Mouse (Mus musculus) kidney, postnatal 14 days (tissue): Measurements from ENCODE around the gene Pdzd2.

ENCODE experiments used
- DNase-seq: peaks from one replicate; pipeline ENCODE4 v3.0.0; 2022; ENCODE audit warnings: mixed read lengths

The Pdzd2 gene

DNA sequence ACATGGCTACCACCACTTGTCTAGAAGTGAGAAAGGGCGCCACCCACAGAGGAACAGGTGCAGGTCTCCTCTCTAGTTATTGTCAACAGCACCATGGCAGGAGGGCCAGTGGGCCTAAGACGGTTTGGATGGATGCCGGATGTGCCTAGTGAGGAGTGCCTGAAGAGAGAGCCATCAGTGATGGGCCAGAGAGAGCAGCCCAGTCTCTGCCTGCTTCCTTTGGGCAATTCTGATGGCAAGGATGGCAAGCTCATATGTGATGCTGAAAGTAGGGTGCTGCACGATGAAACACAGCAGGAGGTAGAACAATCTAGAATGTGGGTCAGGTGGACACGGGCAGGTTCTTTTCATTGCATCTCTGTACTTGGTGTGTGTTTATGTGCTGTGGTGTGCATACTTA is 117.0 kb downstream of the Pdzd2 start:
- no peak for DNase-seq

DNA sequence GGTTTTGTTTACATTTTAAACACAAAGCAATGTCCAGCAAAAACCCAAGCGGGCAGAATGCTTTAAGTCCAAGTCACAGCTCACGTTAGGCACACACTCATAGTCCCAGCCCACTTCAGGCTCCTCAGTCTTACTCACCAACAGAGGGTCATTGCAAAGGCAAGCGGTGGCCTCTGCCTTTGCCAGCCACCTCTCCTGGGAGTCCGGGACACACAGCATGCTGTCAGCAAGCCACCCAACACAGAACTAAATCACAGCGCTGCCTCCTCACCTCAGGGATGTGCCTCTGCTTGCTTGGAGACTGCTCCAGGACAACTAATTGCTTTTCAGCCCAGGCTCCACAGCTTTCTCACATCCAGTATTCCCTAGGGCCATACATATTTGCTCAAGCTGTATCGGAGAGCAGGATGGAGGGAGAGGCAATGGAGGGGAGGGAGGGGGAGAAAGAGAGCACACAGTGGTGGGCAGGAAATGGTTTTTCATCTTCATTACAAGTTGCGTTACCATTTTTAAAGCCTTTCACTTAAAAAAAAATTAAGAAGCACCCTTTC is 117.6 kb downstream of the Pdzd2 start:
- DNase-seq: peak; percentile 28

DNA sequence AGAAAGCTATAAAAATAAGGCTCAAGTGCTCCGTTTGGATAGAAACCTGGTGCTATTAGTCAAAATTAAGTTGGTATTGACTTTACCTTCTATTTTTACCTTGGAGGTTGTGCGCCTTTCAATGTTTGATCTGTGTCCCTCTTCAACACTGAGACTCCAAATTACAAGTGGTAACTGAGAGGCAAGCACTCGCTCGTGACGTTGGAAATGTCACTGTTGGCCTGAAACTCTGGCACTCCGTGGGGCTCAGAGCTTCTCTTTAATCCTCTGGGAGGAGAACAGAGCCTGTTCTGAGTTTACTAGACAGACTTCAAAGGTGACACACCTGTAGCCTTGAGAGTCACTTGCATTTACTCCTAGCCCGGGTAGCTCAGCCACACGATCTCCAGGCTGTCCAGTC is 120.5 kb downstream of the Pdzd2 start:
- DNase-seq: no peak

DNA sequence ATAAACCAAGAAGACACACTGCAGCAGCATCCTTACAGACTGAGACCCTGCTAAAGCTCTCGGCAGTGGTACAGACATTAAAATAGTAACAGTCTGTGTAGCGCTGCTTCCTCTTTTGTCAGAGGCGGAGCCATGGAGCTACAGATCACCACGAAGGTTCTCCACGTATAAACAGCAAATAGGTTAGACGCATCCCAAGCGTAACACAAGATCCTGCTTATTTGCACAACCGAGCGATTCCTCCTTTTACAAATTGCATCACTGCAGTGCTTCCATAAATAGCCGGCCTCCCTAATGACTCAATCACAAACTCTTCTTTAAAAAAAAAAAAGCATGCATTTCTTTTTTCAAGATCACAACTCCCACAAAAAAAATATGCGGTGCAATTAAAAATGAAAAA is 122.1 kb downstream of the Pdzd2 start:
- DNase-seq: no peak

DNA sequence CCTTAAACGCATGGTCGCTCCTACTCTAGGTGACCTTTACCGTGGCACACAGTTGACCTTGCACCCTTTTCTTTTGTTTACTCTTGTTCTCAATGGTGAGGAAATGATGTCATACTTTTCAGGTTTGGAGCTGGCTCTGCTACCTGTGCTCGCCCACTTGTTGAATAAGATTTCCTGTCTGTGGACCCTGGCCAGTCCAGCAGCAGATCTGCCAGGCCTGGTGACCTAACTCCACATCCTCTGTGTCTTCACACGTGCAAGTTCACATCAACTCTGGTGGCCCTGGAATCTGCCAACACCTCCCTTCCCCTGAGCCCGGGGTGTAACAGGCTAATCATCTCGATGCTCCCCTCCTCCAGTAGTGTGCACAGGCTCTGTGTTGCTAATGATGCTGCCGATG is 122.5 kb downstream of the Pdzd2 start:
- DNase-seq: no peak

DNA sequence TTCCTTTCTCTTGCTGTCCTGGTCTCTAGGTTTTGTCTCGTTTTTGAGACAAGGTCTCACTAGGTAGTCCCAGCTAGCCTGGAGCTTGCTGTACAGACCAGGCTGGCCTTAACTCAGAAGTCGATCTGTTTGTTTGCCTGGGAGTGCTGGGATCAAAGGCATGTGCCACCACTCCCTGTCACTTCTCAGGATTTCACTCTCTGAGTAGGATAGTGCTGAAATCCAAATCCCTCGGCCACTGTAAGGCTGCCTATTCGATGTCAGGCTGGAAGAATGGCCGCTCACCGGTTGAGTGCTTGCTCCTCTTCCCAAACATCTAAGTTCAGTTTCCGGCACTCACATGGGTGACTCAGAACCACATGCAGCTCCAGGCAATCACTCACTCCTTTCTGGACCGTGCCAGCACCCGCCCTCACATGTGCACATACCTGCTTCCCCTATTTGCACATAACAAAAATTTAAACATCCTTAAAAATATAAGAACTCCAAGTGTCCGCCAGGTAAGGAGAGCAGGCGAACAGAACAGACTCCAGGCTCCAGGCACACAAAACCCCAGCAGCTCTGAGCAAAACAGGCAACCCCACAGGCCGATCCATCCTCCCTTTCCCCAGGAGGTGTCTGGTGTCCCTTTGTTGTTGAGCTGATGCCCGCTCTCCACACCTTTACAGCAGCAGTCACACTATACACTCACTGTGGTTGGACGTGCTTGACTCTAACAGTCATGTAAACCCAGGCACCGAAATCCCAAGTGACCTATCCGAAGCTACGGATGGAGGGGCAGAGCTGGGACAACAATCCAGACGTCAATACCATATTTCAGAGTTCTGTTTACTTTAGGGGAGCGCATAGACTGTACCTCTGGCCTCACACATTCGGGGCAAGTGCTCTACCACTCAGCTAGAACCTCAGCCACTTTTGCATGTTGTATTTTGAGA is 124.5 kb downstream of the Pdzd2 start:
- DNase-seq: no peak

DNA sequence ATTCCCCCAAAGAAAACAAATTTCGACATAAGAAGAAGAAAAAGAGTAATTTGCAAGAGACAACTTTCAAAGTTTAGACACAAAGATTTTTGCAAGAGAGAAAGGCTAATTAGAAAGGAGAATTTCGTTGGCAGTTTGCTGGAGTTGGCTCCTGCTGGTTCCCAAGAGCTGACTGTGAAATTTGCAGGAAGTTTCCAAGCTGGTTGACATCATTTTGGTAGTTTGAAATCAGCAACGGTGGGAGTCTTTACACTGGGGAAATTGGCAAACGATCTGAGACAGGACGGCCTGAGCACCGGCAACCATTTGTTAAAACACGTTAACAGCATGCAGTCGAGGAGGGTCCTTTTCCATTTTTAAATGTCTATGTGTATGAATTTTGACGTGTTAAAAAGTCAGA is 125.7 kb downstream of the Pdzd2 start:
- DNase-seq: no peak

DNA sequence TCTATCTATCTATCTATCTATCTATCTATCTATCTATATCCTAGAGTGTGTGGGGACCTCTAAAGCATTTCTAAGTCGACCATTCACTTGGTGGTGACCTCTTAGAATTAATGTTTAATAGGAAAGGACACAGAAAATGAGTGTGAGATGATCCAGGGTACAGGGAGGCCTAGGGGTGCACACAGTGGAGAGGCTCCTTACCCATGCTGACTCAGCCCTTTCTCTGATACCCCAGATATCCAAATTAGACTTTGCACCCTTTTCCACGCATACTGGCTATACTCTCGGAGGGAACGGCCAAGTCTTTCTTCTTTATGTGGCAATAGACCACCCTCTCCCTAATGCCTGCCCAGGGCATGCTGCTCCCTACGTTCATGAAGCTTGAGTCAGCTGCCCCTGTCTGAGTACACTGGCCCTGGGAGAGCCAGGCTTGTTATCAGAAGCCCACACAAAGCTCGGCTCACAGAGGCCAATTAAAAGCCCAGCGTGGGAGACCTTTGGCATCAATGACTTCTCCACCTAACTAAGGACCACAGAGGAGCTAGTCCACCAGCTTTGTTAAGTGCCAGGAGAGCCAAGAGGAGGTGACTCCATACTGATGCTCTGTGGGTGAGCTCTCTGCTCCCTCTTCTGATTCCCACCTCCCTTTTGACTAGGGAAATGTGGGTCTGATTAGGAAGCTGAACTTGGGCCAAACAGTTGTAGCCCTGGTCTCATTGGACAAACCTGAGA is 126.6 kb downstream of the Pdzd2 start:
- no peak for DNase-seq

- no peak for DNase-seq
Measured at GRCm38 (mm10) chr15:12608090-12608489, 131.6 kb downstream of the Pdzd2 start.

- DNase-seq: no peak
Measured at GRCm38 (mm10) chr15:12606306-12606705, 133.4 kb downstream of the Pdzd2 start.

DNA sequence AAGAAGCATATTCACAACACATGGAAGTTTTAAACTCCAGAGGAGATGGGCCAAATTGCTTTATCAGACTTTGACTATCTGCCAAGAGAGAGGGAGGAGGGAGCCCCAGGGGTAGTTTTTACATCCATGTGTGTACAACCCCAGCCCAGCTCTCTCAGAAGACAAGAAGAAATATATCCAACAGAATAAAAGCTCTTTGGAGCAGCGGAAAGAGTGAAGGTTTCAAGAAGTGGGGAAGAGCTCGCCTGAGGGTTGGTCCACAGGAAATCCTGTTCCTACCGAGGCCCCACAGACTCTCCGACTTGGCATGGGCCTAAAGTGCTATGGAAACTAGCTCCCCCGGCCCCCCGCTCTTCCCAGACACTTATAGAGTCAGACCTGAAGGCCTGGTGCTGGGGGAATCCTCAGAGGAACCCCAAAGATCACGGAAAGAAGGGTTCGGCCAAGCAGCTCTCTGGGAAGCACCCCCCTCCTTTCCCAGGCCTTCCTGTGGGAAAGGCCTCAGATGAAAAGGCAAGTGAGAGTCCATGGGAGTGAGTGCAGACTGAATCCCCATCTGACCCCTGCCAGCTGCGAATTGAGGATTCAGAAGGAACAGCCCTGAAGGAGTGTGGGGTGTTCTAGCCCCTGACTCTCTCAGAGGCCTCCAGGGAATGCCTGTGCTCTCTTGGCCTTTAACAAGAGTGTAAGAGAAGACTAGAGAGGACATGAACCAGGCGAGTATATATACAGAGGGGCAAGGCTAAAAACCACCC is 134.3 kb downstream of the Pdzd2 start:
- DNase-seq: peak; percentile 54

DNA sequence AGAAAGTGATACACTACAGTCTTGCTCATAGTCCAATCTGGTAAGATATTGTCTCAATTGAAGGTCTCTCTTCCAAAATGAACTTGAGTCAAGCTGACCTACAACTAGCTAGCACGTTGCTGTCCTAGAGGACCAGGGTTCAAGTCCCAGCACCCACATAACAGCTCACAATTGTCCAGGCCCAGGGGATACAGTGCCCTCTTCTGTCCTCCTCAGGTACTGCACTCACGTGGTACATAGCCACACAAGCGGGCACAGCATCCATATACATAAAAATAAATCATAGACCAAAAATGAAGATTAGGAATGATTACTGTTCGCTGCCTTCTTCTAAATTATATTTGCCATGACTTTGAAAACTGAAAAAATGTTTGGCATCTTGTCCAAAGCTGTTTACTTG is 136.1 kb downstream of the Pdzd2 start:
- no peak for DNase-seq

DNA sequence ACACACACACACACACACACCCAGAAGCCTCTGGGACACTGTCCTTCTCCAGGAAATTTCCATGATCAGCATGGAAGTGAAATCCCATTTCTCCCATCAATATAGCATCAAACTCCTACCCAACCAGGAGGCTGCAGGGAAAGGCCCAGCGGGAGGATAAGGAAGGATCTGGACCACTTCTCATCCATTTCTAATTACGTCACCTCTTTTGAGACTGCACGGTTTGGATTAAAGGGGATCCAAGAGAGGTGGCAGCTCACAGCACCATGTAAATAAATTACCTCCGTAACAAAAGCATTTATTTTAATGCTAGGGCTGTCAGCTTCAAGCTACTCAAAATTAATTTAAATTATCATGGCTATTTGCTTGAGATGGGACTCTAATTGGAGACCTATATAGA is 146.6 kb downstream of the Pdzd2 start:
- DNase-seq: no peak

GRCm38 (mm10) chr15:12592628-12593027 is 147.1 kb downstream of the Pdzd2 start:
- no peak for DNase-seq

- no peak for DNase-seq
Measured at GRCm38 (mm10) chr15:12588661-12589060, 151.1 kb downstream of the Pdzd2 start.

DNA sequence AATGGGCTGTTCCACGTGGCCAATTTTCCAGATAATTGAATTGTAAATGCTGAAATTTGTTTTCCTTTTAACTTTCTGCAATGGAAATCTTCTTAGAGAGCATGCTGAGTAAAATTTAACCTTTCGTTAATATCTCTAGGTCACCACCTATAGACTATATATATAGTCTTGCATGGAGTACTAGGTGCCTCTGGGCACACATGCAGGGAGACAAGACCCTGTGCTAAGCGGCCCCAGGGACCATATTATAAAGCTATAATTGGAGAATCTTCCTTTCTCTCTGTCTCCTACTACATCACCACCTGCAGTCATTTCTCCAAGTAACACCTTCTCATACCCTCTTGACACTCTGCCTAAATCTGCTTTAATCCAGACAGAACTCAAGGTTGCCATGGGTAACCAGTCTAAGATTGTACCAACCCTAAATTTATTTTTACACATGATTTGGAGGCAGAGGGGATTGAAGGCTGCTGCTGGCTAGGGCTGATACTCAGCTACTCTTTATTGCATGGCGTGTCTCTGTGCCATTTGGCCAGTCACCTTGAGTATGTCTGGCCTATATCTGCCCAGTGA is 152.8 kb downstream of the Pdzd2 start:
- no peak for DNase-seq

DNA sequence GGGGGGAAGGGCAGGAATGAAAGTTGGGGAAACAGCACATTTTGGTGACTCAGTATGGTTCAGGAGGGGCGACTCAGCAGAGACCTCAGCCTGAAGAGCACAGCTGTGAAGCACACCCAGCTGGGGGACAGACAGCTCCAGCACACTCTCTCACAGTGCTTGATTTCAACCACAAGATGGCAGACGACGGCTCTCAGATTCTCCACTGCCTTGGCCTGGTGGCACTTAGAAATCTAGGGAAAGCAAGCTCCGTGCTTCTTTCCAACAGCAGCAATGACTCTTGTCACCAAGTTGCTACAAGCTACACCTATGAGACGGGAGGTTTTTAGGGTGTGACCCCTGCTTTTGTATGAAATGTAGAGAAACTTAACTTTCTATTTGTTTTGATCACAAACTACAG is 153.6 kb downstream of the Pdzd2 start:
- DNase-seq: peak; percentile 82

DNA sequence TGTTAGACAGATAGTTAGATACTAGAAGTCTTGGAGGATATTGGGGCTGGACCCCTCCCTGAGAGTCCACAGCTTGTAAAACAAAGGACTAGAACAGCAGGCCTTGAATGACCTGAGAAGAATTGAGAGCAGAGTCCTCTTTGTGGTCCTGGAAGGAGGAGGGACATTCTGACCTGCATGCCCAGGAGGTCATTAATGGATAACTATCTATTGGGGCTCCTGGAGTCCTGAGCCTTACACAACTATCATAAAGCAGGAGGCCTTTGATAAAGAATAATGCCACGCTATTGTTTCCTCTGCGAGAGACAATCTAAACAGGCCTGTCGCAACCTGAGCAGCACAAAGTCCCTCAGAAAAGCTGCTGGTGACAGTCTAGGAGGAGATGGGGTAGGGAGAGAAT is 156.7 kb downstream of the Pdzd2 start:
- peak; percentile 20 for DNase-seq

DNA sequence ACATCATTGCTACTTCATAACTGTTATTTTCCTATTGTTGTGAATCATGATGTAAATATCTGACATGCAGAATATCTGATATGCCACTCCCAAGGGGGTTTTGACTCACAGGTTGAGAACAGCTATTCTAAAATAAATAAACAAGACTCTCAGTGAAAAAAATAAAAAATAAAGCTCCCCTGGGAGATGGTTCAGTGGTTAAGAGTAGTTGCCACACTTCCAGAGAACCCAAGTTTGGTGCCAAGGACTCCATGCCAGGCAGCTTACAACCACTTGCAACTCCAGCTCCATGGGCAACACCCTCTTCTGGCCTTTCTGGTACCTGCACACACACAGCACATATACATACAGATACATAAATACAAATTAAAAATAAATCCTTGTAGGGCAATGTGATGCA is 157.3 kb downstream of the Pdzd2 start:
- no peak for DNase-seq

DNA sequence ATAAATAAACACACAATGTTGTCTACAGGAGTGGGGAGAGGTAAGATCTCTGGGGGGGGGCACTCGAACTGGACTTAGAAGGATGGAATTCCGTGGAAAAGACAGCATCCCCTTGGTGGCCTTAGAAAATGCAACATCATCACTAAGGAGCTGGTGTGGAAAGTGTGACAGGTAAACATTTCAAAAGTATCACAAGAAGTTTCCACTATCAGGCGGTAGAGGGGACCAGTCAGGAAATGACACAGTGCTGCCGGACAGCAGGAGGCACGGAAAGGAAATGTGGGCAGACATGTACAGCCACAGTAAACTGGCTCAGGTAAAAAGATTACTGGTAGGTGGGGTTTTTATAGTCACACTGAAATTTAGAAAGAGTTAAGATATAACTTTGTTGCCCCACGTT is 160.5 kb downstream of the Pdzd2 start:
- no peak for DNase-seq

GRCm38 (mm10) chr15:12578276-12578675 is 161.4 kb downstream of the Pdzd2 start:
- DNase-seq: peak; percentile 52

- no peak for DNase-seq
Measured at GRCm38 (mm10) chr15:12577715-12578114, 162.0 kb downstream of the Pdzd2 start.
